Comparison of ENCODE assay signal across 7 mouse cellular contexts in the genomic region with DNA sequence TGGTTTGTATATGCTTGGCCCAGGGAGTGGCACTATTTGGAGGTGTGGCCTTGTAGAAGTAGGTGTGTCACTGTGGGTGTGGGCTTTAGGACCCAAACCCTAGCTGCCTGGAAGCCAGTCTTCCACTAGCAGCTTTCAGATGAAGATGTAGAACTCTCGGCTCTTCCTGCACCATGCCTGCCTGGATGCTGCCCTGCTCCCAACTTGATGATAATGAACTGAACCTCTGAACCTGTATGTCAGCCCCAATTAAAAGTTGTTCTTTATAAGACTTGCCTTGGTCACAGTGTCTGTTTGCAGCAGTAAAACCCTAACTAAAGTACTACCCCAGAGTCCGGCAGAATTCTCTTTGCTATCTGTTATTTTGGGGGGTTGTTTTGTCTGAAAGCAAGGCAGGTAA. TPM values are rescaled to one million over a fixed set of nuclear protein-coding genes. Genes with fewer than 3 reads are reported as not detected.
"Had no signal": no experiment of that assay in that cellular context is flagged by ENCODE, and none has a peak within 500 bp of the region (broad histone marks: within the 10 kb centered on the region; RNA-seq: fewer than 3 reads in every experiment).

No protein-coding gene starts in this region.

- DNase-seq: liver, postnatal 0 days; lung, adult 2 months; lung, postnatal 14 days; lung, postnatal 36 days; right cerebral cortex, postnatal 14 days; thymus, postnatal 36 days had no signal

RNA-seq across cellular contexts. Expression of gene Rsph1, which starts 7.4 kb away (rescaled TPM):
- total RNA-seq: monocyte, adult 5-6 weeks had no signal
